Mouse (Mus musculus) heart, postnatal 0 days (tissue): Measurements from ENCODE around the gene Fam229b.

Source experiments
- CTCF ChIP-seq: IDR thresholded peaks from 2 replicates; pipeline ENCODE4 v1.5.1; 2016; ENCODE audit warnings: antibody characterized with exemption, control low read depth, low read depth
- EP300 ChIP-seq: IDR thresholded peaks from 2 replicates; pipeline ENCODE4 v1.6.1; 2016; ENCODE audit warnings: antibody characterized with exemption, low read depth

DNA sequence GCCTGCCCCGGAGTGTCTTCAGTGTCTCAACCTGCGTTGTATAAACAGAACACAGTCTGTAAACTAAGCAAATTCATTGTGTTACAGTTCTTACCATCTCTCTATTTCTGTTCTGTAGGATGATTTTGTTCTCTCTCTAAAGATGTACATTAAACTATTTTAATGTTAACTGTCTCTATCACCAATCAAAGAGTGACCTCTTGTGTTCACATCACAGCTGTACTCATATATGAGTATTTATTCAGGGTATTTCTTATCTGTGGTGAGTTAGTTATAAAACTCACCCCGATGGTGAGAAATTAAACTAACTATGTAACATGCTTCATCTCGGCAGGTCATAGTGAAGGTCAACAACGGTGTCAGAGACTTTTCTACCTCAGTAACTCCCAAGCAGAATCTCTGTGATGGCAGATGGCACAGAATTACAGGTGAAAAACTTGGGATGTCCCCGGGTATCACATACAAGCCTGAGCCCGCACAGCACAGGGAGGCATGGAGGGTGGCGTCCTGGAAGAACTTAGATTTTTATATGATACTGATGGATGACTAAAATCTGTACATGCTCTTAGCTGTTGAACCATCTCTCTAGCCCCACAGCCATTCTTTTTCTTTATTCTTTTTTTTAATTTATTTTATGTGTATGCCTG lies 28.8 kb downstream of the Fam229b start:
- TF ChIP-seq CTCF (no peak), EP300 (no peak)
